Mouse (Mus musculus) liver, embryonic 16.5 days (tissue): ENCODE measurements around the gene Fgf5. TPM values are rescaled to one million over a fixed set of nuclear protein-coding genes. Genes with fewer than 3 reads are reported as not detected.

ENCODE experiments used
- ATAC-seq: fragments of 200-750 bp; cut with Nextera tagmentation; 2 replicates; pipeline ENCODE4 v1.8.0; 2017; ENCODE audit warnings: low read depth, mild to moderate bottlenecking, moderate number of reproducible peaks, moderate library complexity
- H3K27ac ChIP-seq: fragments of 300-500 bp; sonication (generic); 2 replicates; pipeline ENCODE4 v1.5.1; 2014; ENCODE audit warnings: mild to moderate bottlenecking, low read length
- H3K27me3 ChIP-seq: fragments of 300-500 bp; sonication (generic); 2 replicates; pipeline ENCODE4 v1.6.1; 2014; ENCODE audit warnings: low read depth, low read length, mixed read lengths; ENCODE audit not compliant: control insufficient read depth, insufficient read depth
- H3K36me3 ChIP-seq: fragments of 300-500 bp; sonication (generic); 2 replicates; pipeline ENCODE4 v1.6.1; 2014; ENCODE audit warnings: mild to moderate bottlenecking; ENCODE audit not compliant: control insufficient read depth, insufficient read depth
- H3K4me1 ChIP-seq: fragments of 300-500 bp; sonication (generic); 2 replicates; pipeline ENCODE4 v1.6.1; 2014; ENCODE audit warnings: low read depth, low read length, mixed read lengths; ENCODE audit not compliant: control insufficient read depth
- H3K4me2 ChIP-seq: fragments of 300-500 bp; sonication (generic); 2 replicates; pipeline ENCODE4 v1.6.1; 2014; ENCODE audit warnings: low read depth, low read length, mixed read lengths
- H3K4me3 ChIP-seq: fragments of 300-500 bp; sonication (generic); 2 replicates; pipeline ENCODE4 v1.5.1; 2014; ENCODE audit warnings: low read depth, mild to moderate bottlenecking, low read length
- H3K9ac ChIP-seq: fragments of 300-500 bp; sonication (generic); 2 replicates; pipeline ENCODE4 v1.6.1; 2014; ENCODE audit warnings: low read depth, low read length
- H3K9me3 ChIP-seq: fragments of 300-500 bp; sonication (generic); replicated peaks from 2 replicates; pipeline ENCODE4 v1.6.1; 2016; ENCODE audit warnings: low read length; ENCODE audit not compliant: control insufficient read depth
- WGBS: fragments of 180-500 bp; shearing (Covaris S2); extraction: QIAGEN DNeasy Blood & Tissue Kit; methylation state at CpG from one replicate; pipeline ENCODE4 v1.1.7; 2014; ENCODE audit not compliant: insufficient replicate concordance; 5-methylcytosine and 5-hydroxymethylcytosine counted together
- polyA plus RNA-seq: library from polyadenylated mRNA; unstranded; fragments of >200 nt; fragmentation: Nextera tagmentation; extraction: Ambion mirVana; gene quantifications from 2 replicates; pipeline ENCODE4 v1.2.1, GENCODE M21; 2015

The Fgf5 gene
- polyA plus RNA-seq, 1 experiment from 2014 or later: 0.09 TPM

- no peak overlapping the region for H3K4me2 ChIP-seq
- WGBS: 4% methylated on average over 19 of the region's 19 CpGs
- H3K9ac ChIP-seq: no peak overlapping the region
- H3K27ac ChIP-seq: no peak overlapping the region
- no peaks in the 10 kb centered on the region for H3K36me3 ChIP-seq
- H3K4me3 ChIP-seq: no peak overlapping the region
- H3K27me3 ChIP-seq: peaks cover 17% of the 10 kb centered on the region
- ATAC-seq: no peak
- H3K4me1 ChIP-seq: no peaks in the 10 kb centered on the region
- H3K9me3 ChIP-seq: no peaks in the 10 kb centered on the region
Observed at GRCm38 (mm10) chr5:98292388-98293048, 38.5 kb downstream of the Fgf5 start.

- Histone ChIP-seq H3K27ac (no peak overlapping the region), H3K9ac (no peak overlapping the region), H3K27me3 (peaks cover 17% of the 10 kb centered on the region), H3K9me3 (no peaks in the 10 kb centered on the region), H3K36me3 (no peaks in the 10 kb centered on the region), H3K4me3 (no peak overlapping the region), H3K4me2 (no peak overlapping the region), H3K4me1 (no peaks in the 10 kb centered on the region)
- 4% methylated on average over 12 of the region's 12 CpGs for WGBS
- no peak for ATAC-seq
Observed at GRCm38 (mm10) chr5:98293049-98293715, 39.2 kb downstream of the Fgf5 start.

- Histone ChIP-seq H3K9ac (no peak overlapping the region), H3K27ac (no peak overlapping the region), H3K4me1 (no peaks in the 10 kb centered on the region), H3K36me3 (no peaks in the 10 kb centered on the region), H3K9me3 (no peaks in the 10 kb centered on the region), H3K4me2 (no peak overlapping the region), H3K27me3 (no peaks in the 10 kb centered on the region), H3K4me3 (no peak overlapping the region)
- WGBS: 55% methylated on average over 4 of the region's 4 CpGs
- ATAC-seq: no peak
Observed at GRCm38 (mm10) chr5:98300079-98300478, 46.1 kb downstream of the Fgf5 start.

- Histone ChIP-seq H3K27me3 (no peaks in the 10 kb centered on the region), H3K4me1 (no peaks in the 10 kb centered on the region), H3K9ac (no peak overlapping the region), H3K4me3 (no peak overlapping the region), H3K9me3 (no peaks in the 10 kb centered on the region), H3K36me3 (no peaks in the 10 kb centered on the region), H3K27ac (no peak overlapping the region), H3K4me2 (no peak overlapping the region)
- ATAC-seq: no peak
- WGBS: 53% methylated on average over 4 of the region's 4 CpGs
Observed at GRCm38 (mm10) chr5:98305673-98306072, 51.7 kb downstream of the Fgf5 start.

GRCm38 (mm10) chr5:98306528-98306927, 52.5 kb downstream of the Fgf5 start:
- no peak for ATAC-seq
- Histone ChIP-seq H3K36me3 (no peaks in the 10 kb centered on the region), H3K27ac (no peak overlapping the region), H3K4me3 (no peak overlapping the region), H3K4me2 (no peak overlapping the region), H3K9ac (no peak overlapping the region), H3K9me3 (no peaks in the 10 kb centered on the region), H3K4me1 (no peaks in the 10 kb centered on the region), H3K27me3 (no peaks in the 10 kb centered on the region)
- WGBS: 58% methylated on average over 9 of the region's 9 CpGs

- no peak for ATAC-seq
Observed at GRCm38 (mm10) chr5:98326625-98327024, 72.6 kb downstream of the Fgf5 start.

More at GRCm38 (mm10) chr5:98326625-98327024, 72.6 kb downstream of the Fgf5 start:
- no peak overlapping the region for H3K27ac ChIP-seq
- no peaks in the 10 kb centered on the region for H3K4me1 ChIP-seq
- H3K36me3 ChIP-seq: no peaks in the 10 kb centered on the region
- no peaks in the 10 kb centered on the region for H3K9me3 ChIP-seq
- no peak overlapping the region for H3K4me2 ChIP-seq
- H3K9ac ChIP-seq: no peak overlapping the region
- H3K27me3 ChIP-seq: no peaks in the 10 kb centered on the region
- WGBS: 53% methylated on average over 2 of the region's 2 CpGs
- H3K4me3 ChIP-seq: no peak overlapping the region

Other genes starting within 250 kb of the Fgf5 start
- 7.3 and 7.8 TPM in 2 replicates for gene Antxr2, start 223.1 kb upstream of the Fgf5 start, polyA plus RNA-seq
- gene Prdm8, start 87.0 kb upstream of the Fgf5 start, polyA plus RNA-seq: not detected in 2 replicates
- not detected in 2 replicates for gene Cfap299, start 75.1 kb downstream of the Fgf5 start, polyA plus RNA-seq